Mouse (Mus musculus) regulatory T cell (primary cell): ENCODE measurements around the gene Stpg1.

ENCODE experiments used
- in situ Hi-C: fragments of 300-600 bp; cut with MboI, MseI; formaldehyde crosslinking; loops from one replicate; pipeline ENCODE4 v1.15.1; 2025; ENCODE audit warnings: high pct_unique_total_duplicates

Stpg1 gene

DNA sequence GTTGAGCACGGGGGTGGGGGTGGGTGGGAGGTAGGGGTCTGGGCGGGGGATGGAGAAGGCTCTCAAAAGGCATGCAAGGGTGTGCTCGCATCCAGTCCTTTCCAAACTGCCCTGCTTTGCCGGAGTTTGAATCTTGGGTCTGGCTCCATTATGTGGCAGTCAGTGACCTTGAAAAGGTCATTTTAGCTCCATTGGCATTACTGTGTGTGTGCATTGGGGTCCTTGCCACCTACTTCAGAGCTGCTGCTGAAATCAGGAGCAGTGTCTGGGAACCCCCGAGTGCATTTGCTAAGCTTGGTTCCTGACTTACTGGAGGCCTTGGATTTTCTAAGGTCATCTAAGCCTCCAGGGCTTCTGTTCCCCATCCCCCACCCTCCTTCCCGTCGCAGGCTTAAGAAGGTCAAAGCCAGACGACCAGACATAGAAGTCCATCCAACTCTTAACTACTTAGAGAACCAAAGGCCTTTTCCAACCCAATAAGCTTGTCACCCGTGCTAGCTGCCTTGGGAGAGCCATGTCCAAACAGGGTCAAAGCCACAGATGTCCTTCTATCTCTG lies 54.0 kb downstream of the Stpg1 start:
- in situ Hi-C loops: no loop called here

DNA sequence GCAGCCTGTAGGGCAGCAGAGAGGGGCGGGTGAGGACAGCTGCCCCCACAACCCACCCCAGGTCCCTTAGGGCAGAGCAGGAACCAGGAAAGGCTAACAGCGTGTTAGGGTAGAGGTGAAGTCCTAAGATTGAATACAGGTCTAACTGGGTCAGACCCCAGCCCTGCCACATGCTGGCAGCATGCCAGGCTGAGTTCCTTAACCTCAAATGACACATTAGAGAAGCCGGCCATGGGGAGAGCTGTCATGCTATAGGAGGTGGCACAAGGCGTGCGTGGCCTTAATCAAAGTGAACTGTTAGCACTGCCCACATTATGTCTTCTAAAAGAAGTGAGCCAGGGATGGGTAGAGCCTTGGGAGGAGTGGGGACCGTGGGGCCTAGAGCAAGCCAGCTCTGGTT lies 54.7 kb downstream of the Stpg1 start:
- in situ Hi-C loops: no loop called here

- in situ Hi-C loops: no loop called here
Observed at GRCm38 (mm10) chr4:135563794-135564193, 69.2 kb downstream of the Stpg1 start.

DNA sequence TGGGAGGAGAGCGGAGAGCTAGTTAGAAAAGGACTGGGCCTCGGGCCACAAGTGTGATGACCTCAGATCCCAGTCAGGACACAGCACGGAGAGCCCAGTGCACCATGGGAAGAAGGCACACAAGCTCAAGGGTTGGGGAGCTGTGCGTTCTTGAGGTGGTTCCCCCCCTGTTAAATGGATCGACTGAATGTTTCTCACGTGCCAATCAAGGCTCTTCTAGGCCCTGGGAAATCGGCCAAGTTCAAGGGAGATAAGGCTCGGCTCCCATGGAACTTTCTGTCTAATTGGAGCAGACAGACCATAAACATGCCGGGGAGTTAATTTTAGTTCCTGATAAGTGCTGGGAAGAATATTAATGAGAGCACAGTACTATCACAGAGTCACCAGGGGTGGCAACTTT lies 70.8 kb downstream of the Stpg1 start:
- in situ Hi-C loops: no loop called here

DNA sequence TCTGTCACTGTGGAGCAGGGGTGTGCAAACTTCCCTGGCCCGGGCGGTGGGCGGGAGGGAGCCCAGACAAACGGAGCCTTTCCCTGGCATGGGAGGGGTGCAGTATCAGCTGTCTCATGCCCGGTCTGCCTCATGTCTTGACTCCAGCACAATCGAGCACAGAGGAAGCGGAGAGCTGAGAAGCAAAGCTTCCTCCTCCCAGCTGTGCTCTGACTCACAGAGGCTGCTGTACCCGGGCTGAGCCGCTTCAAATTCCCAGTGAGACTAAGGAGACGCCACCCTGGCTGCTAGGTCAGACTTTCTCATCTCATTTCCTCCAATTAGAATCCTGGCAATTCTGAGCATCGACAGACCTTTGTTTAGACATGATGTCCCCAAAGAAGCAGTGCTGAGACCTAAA lies 72.5 kb downstream of the Stpg1 start:
- in situ Hi-C loops: no loop called here

- in situ Hi-C loops: no loop called here
Observed at GRCm38 (mm10) chr4:135567484-135567883, 72.9 kb downstream of the Stpg1 start.

DNA sequence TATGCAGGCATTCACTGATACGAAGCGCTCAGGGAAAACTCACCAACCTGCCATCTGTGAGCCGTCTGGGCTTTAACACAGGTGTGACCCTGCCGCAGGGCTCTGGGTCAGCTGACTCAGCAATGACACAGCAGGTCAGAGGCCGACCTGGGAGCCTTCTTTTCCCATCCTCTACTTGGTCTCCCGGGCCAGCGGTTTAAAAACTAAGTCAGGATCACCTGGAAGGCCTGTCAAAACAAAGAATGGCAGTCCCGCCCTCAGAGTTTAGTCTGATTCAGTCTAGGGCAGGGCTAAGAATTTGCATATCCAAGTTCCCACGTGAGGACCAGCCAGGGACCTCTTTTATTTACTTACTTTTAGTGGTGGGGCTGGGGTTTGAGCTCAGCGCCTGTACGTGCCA lies 74.6 kb downstream of the Stpg1 start:
- in situ Hi-C loops: no loop called here

DNA sequence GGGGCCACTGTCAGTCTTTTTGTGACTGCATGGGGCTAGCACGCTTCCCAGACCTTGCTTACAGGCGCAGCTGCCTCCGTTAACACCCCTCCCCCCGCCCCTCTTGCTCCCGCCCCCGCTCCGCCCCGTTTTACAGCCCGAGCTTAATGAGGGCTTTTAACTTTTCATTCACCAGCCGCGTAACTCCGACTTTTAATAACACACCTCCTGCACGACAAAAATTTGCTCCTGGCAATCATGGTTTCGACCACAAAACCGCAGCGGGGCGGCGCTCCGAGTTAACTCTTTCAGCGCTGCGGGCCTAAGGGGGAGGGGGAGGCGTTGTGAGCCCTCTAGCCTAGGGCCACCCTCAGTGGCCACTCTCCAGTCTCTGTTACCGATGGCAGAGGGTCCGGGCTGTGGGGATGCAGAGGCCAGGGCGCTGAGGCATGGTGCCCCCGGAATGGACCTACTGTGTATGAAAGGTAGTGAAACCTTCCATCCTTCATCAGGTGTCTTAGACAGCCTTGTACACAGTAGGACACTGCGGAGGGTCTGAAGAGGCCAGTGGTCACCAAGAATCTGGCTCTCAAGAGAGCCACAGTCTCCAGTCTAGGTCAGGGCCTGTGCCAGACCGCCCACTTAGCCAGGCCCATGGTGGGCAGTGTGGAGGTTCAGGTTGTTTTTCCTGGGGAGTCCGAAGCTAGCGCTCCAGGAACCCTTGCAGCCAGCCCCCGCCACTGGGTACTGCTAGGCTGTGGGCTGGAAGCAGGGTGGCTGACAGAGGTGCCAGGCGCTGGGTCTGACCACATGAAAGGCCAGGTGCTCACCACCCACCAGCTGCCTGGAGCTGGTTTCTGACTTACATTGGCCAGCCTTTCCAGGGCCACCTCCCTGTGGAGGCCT lies 75.8 kb downstream of the Stpg1 start:
- in situ Hi-C loops: loop anchor here (10.0 kb wide), 1 partner anchor 1246 kb away; no protein-coding TSS in a partner anchor

- in situ Hi-C loops: loop anchor here (10.0 kb wide), 1 partner anchor 1246 kb away; no protein-coding TSS in a partner anchor
Observed at GRCm38 (mm10) chr4:135571037-135571550, 76.5 kb downstream of the Stpg1 start.

- in situ Hi-C loops: loop anchor here (10.0 kb wide), 1 partner anchor 1247 kb away; no protein-coding TSS in a partner anchor
Observed at GRCm38 (mm10) chr4:135572276-135572675, 77.7 kb downstream of the Stpg1 start.

DNA sequence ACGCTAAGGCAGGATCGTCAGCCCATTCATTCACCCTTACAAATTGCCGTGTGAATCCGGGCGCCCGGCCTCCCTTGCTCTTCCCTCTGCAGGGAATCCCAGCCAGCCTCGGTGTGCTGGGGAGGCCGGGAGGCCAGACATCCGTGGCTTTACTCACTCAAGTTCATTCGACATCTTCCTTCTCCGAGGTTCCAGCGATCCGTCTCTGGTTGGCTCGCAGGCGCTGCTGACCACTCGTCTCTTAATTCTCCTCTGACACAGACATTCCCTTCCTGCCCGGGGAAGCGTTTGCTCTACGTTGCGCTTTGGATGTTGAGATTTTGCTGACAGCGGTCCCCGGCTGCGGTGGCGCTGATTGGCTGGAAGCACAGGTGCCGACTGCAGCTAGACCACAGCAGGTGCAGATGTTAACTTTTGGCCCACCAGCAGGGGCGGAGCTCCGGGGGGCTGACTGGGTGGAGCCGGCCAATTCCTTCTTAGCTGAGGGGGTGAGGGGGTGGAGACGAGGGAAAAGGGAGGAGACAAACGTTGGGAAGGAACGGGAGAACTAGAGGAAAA lies 78.7 kb downstream of the Stpg1 start, which contains the start of gene Grhl3:
TSS of gene Grhl3 (minus strand) at position 380 of the 558 bp plus-strand sequence.
- in situ Hi-C loops: loop anchor here (10.0 kb wide), 1 partner anchor 1249 kb away; no protein-coding TSS in a partner anchor

DNA sequence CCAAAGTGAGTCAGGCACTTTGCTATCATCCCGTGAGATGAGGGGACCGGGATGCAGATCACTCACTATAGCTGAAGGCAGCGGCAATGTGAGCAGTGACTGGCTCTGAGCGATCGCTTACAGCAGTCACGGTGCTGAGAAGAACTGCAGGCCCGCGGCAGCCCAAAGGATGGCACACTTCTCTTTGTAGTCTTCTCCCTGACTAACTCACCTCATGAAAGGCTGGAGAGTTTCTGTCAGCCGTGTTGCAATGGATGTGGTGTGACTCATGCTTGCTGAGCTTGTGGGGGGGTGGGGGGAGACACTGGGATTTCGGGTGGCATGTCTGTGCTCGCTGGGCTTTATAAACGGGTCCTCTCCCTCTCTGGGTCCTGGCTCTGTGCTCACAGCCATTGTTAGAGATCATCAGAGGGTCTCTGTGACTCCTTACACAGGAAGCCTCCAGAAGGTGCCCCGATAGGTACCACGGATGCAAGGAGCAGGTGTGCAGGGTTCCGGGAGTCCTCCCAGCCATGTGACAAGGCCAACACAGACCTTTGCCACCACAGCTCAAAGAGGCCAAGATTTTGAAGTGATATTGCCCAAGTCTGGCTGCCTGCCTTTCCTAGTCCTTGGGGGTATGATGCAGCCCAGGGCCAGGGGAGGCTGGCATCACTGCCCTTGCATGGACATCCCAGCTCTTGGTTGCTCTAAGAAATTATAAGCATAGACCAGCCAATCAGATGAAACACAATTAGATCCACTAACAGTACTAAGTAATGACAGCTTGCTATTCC lies 81.0 kb downstream of the Stpg1 start:
- in situ Hi-C loops: loop anchor here (10.0 kb wide), 1 partner anchor 1251 kb away; no protein-coding TSS in a partner anchor

DNA sequence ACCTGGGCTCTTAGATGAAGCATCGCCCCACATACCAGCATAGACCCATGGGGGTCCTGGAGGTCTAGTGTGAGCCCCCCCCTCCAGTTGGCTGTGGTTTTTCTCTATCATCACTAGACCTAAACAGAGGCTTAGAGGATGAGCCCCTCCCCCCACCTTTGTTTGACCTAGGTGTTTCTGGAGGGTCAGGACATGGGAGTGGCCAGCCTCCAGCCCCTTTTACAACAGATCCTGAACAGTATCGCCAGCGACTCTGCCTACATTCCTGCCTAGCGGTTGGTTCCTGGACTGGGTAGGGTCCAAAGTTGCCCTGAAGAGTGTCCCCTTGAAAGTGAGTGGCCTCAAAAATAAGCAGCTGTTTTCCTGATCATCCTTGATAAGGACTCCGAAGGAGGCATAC lies 83.9 kb downstream of the Stpg1 start:
- in situ Hi-C loops: loop anchor here (10.0 kb wide), 1 partner anchor 1254 kb away; no protein-coding TSS in a partner anchor

- in situ Hi-C loops: loop anchor here (10.0 kb wide), 1 partner anchor 1255 kb away; no protein-coding TSS in a partner anchor
Observed at GRCm38 (mm10) chr4:135579695-135580094, 85.1 kb downstream of the Stpg1 start.

GRCm38 (mm10) chr4:135581222-135581910 lies 86.8 kb downstream of the Stpg1 start:
- in situ Hi-C loops: no loop called here

- in situ Hi-C loops: no loop called here
Observed at GRCm38 (mm10) chr4:135584838-135585237, 90.2 kb downstream of the Stpg1 start.
